Mouse (Mus musculus) left cerebral cortex, adult 2 months (tissue): ENCODE data around the gene Tdp1. TPM values are rescaled to one million over a fixed set of nuclear protein-coding genes. Genes with fewer than 3 reads are reported as not detected.

Source experiments
- DNase-seq, 2 experiments: peaks; one replicate each; pipeline ENCODE4 v3.0.0; 2021 to 2022; ENCODE audit warnings: low spot score in 2 of 2, mixed read lengths in 1 of 2; ENCODE audit errors: extremely low spot score in 1 of 2
- H3K27ac ChIP-seq: fragments of 200-600 bp; 2 replicates; pipeline ENCODE4 v1.8.1; 2022
- H3K4me3 ChIP-seq: fragments of 200-600 bp; 2 replicates; pipeline ENCODE4 v1.8.1; 2022
- CTCF ChIP-seq: fragments of 200-600 bp; IDR thresholded peaks from 2 replicates; pipeline ENCODE4 v1.8.1; 2022; ENCODE audit warnings: antibody characterized with exemption, mild to moderate bottlenecking, moderate library complexity
- intact Hi-C: fragments of 180-260 bp; cut with DNase I; formaldehyde crosslinking; loops from one replicate; pipeline ENCODE4 v1.15.1; 2025
- total RNA-seq, 2 experiments: library from RNA; stranded (reverse); gene quantifications; 2 replicates each; pipeline ENCODE4 v1.2.3; 2021

Tdp1 gene
- total RNA-seq, 2 experiments from 2014 or later = 24.6 to 26.4 TPM

DNA sequence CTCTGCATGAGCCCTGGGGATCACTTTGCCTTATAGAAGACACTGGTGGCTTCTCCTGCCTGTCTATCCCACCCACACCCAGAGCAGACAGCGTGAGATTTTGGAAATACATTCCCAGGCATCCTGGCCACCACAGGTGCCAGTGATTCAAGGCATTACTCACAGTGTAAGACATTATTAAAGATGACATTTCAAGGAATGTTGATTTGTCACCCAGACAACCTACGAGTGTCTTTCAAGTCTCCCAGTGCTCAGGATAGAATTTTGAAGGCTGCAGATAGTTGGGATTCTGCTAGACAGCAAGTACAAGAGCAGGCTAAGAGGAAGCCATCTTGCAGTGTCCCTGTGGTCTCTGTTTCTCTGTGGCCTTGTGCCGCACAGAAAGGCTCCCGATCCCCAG lies 47.9 kb downstream of the Tdp1 start:
- H3K27ac ChIP-seq = no peak overlapping the region
- no peak for TF ChIP-seq CTCF
- DNase-seq = no peak
- intact Hi-C loops = no loop called here
- no peak overlapping the region for H3K4me3 ChIP-seq

GRCm38 (mm10) chr12:99933630-99934029 lies 49.3 kb downstream of the Tdp1 start:
- Histone ChIP-seq H3K27ac (no peak overlapping the region), H3K4me3 (no peak overlapping the region)
- intact Hi-C loops = no loop called here
- DNase-seq = no peak
- TF ChIP-seq CTCF = no peak

DNA sequence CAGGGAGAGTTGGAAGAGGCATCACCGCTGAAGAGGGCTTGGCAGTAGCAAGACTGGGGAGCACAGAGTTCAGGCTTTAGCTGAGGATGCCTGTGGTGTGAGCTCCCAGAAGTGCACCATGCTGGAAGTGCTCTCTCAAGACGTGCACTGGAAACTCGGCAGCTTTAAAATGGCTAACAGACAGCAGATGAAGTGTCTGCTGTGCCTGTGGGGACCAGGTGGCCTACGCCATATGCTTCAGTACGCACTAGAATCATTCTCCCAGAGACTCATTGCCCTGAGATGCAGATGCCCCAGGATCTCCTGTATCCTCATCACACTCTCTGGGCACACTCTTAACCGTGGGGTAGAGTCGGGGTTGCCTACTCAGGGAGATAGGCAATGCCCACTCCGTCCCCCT lies 51.1 kb downstream of the Tdp1 start:
- TF ChIP-seq CTCF = no peak
- Histone ChIP-seq H3K4me3 (no peak overlapping the region), H3K27ac (no peak overlapping the region)
- intact Hi-C loops = no loop called here
- no peak for DNase-seq

- Histone ChIP-seq H3K4me3 (no peak overlapping the region), H3K27ac (no peak overlapping the region)
- intact Hi-C loops = no loop called here
- no peak for TF ChIP-seq CTCF
- DNase-seq = no peak
Observed at GRCm38 (mm10) chr12:99938476-99938875, 54.2 kb downstream of the Tdp1 start.

GRCm38 (mm10) chr12:99939179-99939578 lies 54.9 kb downstream of the Tdp1 start:
- intact Hi-C loops = no loop called here
- DNase-seq = no peak
- no peak overlapping the region for H3K4me3 ChIP-seq
- TF ChIP-seq CTCF = no peak
- no peak overlapping the region for H3K27ac ChIP-seq

GRCm38 (mm10) chr12:99940704-99941103 lies 56.4 kb downstream of the Tdp1 start:
- H3K4me3 ChIP-seq = no peak overlapping the region
- DNase-seq = no peak
- no peak overlapping the region for H3K27ac ChIP-seq
- no peak for TF ChIP-seq CTCF
- intact Hi-C loops = no loop called here

DNA sequence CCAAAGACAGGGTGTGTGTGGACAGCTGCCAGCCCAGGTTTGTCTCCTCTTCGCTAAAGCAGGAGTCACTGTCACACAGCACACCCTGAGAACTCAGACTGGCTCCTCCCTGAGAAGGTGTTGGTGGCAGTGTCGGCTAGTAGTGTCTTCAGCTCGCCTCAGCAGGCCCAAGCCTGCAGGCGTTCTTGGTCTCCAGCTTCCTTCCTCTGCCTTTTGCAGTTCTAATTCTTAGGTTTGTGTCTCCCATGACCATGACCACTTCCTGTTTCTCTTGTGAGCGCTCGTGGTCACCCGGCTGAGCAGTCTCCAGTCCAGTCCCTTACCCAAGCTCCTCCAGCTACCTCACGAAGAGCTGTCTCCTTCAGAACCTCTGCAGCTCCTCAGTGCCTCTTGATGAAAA lies 58.1 kb downstream of the Tdp1 start:
- no peak overlapping the region for H3K27ac ChIP-seq
- TF ChIP-seq CTCF = no peak
- H3K4me3 ChIP-seq = no peak overlapping the region
- intact Hi-C loops = no loop called here
- DNase-seq = no peak

GRCm38 (mm10) chr12:99952928-99953327 lies 68.6 kb downstream of the Tdp1 start:
- intact Hi-C loops = loop anchor here (1.0 kb wide), 1 partner anchor 153 kb away; no protein-coding TSS in a partner anchor
- DNase-seq = peak; percentile 49
- Histone ChIP-seq H3K27ac (no peak overlapping the region), H3K4me3 (no peak overlapping the region)
- TF ChIP-seq CTCF = peak; percentile 68

DNA sequence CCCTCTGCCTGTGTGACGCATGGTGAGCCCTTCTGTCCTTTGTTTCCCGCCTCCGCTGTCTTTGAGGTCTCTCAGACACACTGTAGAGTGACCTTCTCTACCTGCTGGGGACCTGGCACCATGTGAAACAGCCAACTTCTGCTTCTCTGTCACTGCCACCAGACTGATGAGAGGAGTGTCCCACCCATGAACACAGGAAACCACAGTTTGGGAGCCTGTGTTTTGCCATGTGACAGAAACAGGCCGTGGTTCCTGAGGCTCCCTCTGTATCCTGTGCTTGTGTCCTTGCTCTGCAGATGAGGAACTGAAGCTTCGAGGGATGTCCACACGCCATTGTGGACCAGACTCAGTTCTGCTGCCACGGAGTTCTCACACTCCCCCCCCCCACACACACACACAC lies 72.1 kb downstream of the Tdp1 start:
- no peak for TF ChIP-seq CTCF
- no peak for DNase-seq
- intact Hi-C loops = no loop called here
- Histone ChIP-seq H3K4me3 (no peak overlapping the region), H3K27ac (no peak overlapping the region)

DNA sequence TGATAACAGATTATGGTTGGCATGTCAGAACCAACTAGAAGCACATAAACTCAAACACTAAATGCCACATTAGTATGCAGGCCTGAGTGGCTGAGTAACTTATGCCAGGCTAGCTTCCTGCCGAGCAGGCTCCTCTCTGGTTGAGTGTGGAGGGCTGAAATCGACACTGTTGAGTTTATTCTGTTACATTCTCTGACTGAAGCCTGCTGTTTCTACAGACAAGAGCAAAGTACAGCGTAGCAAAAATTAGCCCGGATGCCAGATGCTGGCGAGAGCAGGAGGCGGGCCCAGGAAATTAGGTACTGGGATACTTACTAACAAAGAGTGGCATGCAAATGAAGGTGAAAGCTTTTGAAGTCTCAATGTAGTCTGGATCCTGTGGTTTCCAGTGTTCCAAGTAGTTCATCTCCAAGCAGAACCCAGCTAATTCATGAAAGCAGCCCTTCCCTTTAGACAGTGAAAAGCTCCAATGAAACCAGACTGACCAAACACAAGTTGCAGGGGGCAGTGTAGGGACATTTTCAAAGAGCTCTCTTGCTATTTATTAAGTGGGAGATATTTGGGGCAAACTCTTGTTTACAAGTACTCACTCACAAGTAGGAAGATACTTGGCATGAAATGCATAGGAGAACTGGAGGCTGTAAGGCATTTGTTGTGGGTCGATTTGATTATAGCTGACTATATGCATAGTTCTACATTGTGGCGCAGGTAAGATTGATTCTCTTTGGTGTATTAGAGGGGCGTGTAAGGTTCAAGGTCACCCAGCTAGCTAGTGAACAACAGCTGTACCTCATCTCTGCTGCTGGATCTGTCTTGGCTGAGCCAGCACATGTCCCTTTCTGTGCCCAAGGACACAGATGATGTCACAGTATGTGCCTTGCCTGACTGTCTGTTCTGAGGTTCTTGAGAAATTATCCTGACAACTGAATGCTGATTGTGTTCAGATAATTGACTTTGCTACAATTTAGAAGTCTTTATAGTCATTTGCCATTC lies 74.0 kb downstream of the Tdp1 start:
- Histone ChIP-seq H3K27ac (peak overlapping the region; percentile 38), H3K4me3 (no peak overlapping the region)
- intact Hi-C loops = no loop called here
- no peak for TF ChIP-seq CTCF
- DNase-seq = no peak

DNA sequence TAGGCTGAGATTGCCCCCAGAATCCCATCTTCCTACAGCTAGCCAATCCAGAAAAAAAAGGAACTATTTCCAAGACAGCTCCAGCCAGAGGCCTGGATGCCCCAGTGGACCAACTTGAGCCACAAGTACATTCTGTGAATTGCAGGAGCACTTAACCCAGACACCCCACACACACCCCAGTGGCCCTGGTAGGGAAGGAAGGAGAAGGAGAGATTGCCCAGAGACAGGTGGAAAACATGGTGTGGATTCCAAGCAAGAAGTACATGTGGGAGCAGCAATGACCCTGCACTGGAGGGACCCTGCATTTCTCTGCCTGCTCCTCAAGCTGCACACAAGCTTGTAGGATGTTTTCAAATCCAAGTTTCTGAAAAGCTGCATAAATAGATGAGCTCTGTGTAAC lies 75.0 kb downstream of the Tdp1 start:
- DNase-seq = no peak
- no peak overlapping the region for H3K4me3 ChIP-seq
- H3K27ac ChIP-seq = no peak overlapping the region
- intact Hi-C loops = no loop called here
- TF ChIP-seq CTCF = no peak

GRCm38 (mm10) chr12:99959930-99960329 lies 75.6 kb downstream of the Tdp1 start:
- no peak for DNase-seq
- Histone ChIP-seq H3K4me3 (no peak overlapping the region), H3K27ac (no peak overlapping the region)
- TF ChIP-seq CTCF = no peak
- intact Hi-C loops = loop anchor here (10.0 kb wide), 1 partner anchor 875 kb away; no protein-coding TSS in a partner anchor

DNA sequence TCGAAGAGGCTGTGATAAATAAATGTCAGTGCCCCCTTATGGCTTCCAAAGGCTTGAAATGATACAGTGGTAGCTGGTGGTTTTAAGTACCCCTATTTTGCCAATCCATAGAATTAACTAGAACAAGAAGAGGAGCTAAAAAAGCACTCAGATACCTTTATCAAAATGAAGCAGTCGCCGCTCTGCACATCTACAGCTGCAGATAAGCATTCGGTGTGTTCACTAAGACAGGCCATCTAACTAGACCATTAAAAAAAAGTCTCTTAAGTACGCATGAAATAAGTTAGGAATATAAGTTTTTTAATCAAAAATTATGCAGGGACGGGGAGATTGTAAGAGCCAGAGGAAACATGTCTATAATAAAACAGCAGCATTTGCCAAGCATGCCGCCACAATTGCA lies 76.4 kb downstream of the Tdp1 start:
- Histone ChIP-seq H3K27ac (no peak overlapping the region), H3K4me3 (no peak overlapping the region)
- intact Hi-C loops = loop anchor here (10.0 kb wide), 1 partner anchor 876 kb away; no protein-coding TSS in a partner anchor
- no peak for TF ChIP-seq CTCF
- DNase-seq = no peak
